Mouse (Mus musculus): ENCODE measurements at regions not wholly inside any gene's neighbourhood (a gene's known extent, or its start where the extent isn't known, plus 50 kb on each side); places are given as distances from the start of the nearest gene placed in this dataset.

- TF ChIP-seq CTCF (IDR thresholded peaks at IDR 0.05) (no peak), POLR2A (IDR thresholded peaks at IDR 0.05; ENCODE audit: insufficient read depth, low read depth, low read length) (no peak)
Measured at GRCm38 (mm10) chr12:70590456-70591050, 137.7 kb downstream of the Tmx1 start.

Measured in heart, adult 2 months (tissue).